Mouse (Mus musculus) ES-E14 (cell line): ENCODE results near the gene Mrps23. TPM values are rescaled to one million over a fixed set of nuclear protein-coding genes. Genes with fewer than 3 reads are reported as not detected.

Experiments
- DNase-seq: peaks from one replicate; pipeline ENCODE4 v3.0.0-alpha.2; 2013; ENCODE audit warnings: low read depth, low spot score
- H3K27ac ChIP-seq: 2 replicates; pipeline ENCODE4 v1.5.1; 2012; ENCODE audit warnings: low read depth, mild to moderate bottlenecking, low read length, moderate library complexity, mixed read lengths; ENCODE audit not compliant: poor library complexity, insufficient read depth, severe bottlenecking
- H3K36me3 ChIP-seq: 2 replicates; pipeline ENCODE4 v1.6.1; 2012; ENCODE audit warnings: mild to moderate bottlenecking, low read length, moderate library complexity, mixed read lengths; ENCODE audit not compliant: control insufficient read depth, poor library complexity, insufficient read depth, severe bottlenecking
- H3K4me1 ChIP-seq, 2 experiments: fragments of 150-350 bp in 1 of 2; sonication (generic) in 1 of 2; 2 replicates each; pipeline ENCODE4 v1.6.1; 2012; ENCODE audit warnings: low read length in 2 of 2, mild to moderate bottlenecking in 1 of 2, mixed read lengths in 1 of 2; ENCODE audit not compliant: control insufficient read depth in 2 of 2, insufficient read depth in 2 of 2, poor library complexity in 1 of 2
- H3K4me3 ChIP-seq, 2 experiments: fragments of 150-350 bp in 1 of 2; sonication (generic) in 1 of 2; 2 replicates each; pipeline ENCODE4 v1.5.1; 2012; ENCODE audit warnings: low read length in 2 of 2, low read depth in 1 of 2, mild to moderate bottlenecking in 1 of 2, mixed read lengths in 1 of 2; ENCODE audit not compliant: insufficient read depth in 1 of 2, poor library complexity in 1 of 2, severe bottlenecking in 1 of 2
- H3K9ac ChIP-seq: 2 replicates; pipeline ENCODE4 v1.6.1; 2012; ENCODE audit warnings: low read depth, mild to moderate bottlenecking, low read length, mixed read lengths; ENCODE audit not compliant: poor library complexity, insufficient read depth, severe bottlenecking
- H3K9me3 ChIP-seq: fragments of 150-350 bp; sonication (generic); 2 replicates; pipeline ENCODE4 v1.6.1; 2012; ENCODE audit warnings: low read depth, mild to moderate bottlenecking, low read length; ENCODE audit not compliant: control insufficient read depth, insufficient read depth
- CHD2 ChIP-seq: IDR thresholded peaks from 2 replicates; pipeline ENCODE4 v1.6.1; 2014; ENCODE audit warnings: mild to moderate bottlenecking, low read depth, low read length, inconsistent platforms
- HCFC1 ChIP-seq: IDR thresholded peaks from 2 replicates; pipeline ENCODE4 v1.6.1; 2012; ENCODE audit warnings: low read length, inconsistent platforms, borderline replicate concordance; ENCODE audit not compliant: insufficient read depth
- MAFK ChIP-seq: IDR thresholded peaks from 2 replicates; pipeline ENCODE4 v1.6.1; 2014; ENCODE audit warnings: mild to moderate bottlenecking, low read depth, low read length, inconsistent platforms; ENCODE audit not compliant: insufficient read depth
- ZC3H11A ChIP-seq: IDR thresholded peaks from 2 replicates; pipeline ENCODE4 v1.6.1; 2012; ENCODE audit warnings: low read depth, mild to moderate bottlenecking, inconsistent platforms, low read length, borderline replicate concordance
- ZNF384 ChIP-seq: IDR thresholded peaks from 2 replicates; pipeline ENCODE4 v1.6.1; 2012; ENCODE audit warnings: low read depth, low read length, inconsistent platforms
- in situ Hi-C, 2 experiments: fragments of 600-800 bp; cut with MboI; formaldehyde crosslinking; loops; one replicate each; pipeline ENCODE4 v1.15.1; 2025; ENCODE audit warnings: low sequenced_read_pairs in 2 of 2, inconsistent platforms in 1 of 2; ENCODE audit not compliant: unreplicated experiment in 2 of 2
- total RNA-seq: library from RNA; depleted of rRNA; stranded (reverse); fragments of 300-350 nt; gene quantifications from 2 replicates; pipeline ENCODE4 v1.2.3, GENCODE M21; 2012

Mrps23 gene
- total RNA-seq, 1 experiment, result 139 TPM

GRCm38 (mm10) chr11:88165683-88166364 lies 38.4 kb upstream of the Mrps23 start:
- H3K9me3 ChIP-seq, result no peaks in the 10 kb centered on the region
- H3K9ac ChIP-seq, result peak overlapping the region; percentile 29; the same call in 1 of the 2 replicates
- in situ Hi-C loops, result no loop called here
- H3K4me3 ChIP-seq, result peak overlapping the region in 1 of 2 experiments; percentile 30; a peak in 2 of 4 replicates
- peak overlapping the region; percentile 25; the same call in 1 of the 2 replicates for H3K27ac ChIP-seq
- no peak for DNase-seq
- no peaks in the 10 kb centered on the region for H3K36me3 ChIP-seq
- peaks cover 7 to 26% of the 10 kb centered on the region in 2 experiments for H3K4me1 ChIP-seq
- TF ChIP-seq ZNF384 (no peak), ZC3H11A (no peak), HCFC1 (no peak), CHD2 (no peak), MAFK (no peak)

DNA sequence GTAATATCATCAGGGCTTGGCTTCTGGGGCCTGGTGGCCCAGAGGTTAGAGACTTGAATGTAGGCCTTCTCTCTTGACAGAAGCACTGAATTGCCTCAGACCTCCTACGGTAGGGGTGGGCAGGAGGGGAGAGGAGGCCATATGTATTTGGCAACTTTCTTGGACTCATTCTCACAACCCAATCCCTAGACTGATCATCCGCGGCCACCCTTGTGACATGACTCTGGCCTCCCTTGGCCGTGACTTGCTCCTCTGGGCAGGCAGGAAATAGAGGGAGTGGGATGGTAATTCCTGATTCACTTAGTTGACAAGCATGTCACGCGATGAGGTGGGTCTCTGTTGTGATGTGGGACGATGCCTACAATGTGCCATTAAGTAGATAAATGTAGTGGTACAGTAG lies 37.7 kb upstream of the Mrps23 start:
- TF ChIP-seq MAFK (no peak), ZNF384 (no peak), HCFC1 (no peak), ZC3H11A (no peak), CHD2 (no peak)
- no peak overlapping the region for H3K9ac ChIP-seq
- in situ Hi-C loops, result no loop called here
- peaks cover 11 to 32% of the 10 kb centered on the region in 2 experiments for H3K4me1 ChIP-seq
- H3K27ac ChIP-seq, result no peak overlapping the region
- no peak overlapping the region for H3K4me3 ChIP-seq
- H3K36me3 ChIP-seq, result no peaks in the 10 kb centered on the region
- no peaks in the 10 kb centered on the region for H3K9me3 ChIP-seq
- DNase-seq, result no peak

DNA sequence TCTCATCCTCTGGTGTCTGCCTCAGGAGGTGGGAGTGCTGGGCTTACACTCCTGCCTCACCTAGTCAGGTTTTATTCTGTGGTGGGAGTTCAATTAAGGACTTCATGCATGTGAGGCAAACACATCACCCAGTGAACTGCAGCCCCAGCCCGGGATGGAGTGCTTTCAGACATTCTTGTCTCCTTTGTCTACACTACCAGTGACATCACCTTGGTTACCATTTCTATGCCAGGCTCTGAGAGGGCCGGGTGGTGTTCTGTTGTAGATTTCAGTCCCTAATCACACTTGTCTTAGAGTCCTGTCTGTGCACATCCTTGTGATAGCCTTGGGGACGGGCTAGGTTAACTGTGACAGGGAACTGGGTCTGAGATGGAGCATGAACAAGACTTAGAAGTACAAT lies 35.6 kb upstream of the Mrps23 start:
- Histone ChIP-seq H3K27ac (no peak overlapping the region), H3K36me3 (no peaks in the 10 kb centered on the region), H3K9ac (no peak overlapping the region), H3K4me3 (no peak overlapping the region), H3K9me3 (no peaks in the 10 kb centered on the region), H3K4me1 (peaks cover 23 to 36% of the 10 kb centered on the region in 2 experiments)
- in situ Hi-C loops, result no loop called here
- no peak for TF ChIP-seq CHD2
- no peak for TF ChIP-seq ZNF384
- TF ChIP-seq ZC3H11A, result no peak
- TF ChIP-seq MAFK, result no peak
- DNase-seq, result no peak

DNA sequence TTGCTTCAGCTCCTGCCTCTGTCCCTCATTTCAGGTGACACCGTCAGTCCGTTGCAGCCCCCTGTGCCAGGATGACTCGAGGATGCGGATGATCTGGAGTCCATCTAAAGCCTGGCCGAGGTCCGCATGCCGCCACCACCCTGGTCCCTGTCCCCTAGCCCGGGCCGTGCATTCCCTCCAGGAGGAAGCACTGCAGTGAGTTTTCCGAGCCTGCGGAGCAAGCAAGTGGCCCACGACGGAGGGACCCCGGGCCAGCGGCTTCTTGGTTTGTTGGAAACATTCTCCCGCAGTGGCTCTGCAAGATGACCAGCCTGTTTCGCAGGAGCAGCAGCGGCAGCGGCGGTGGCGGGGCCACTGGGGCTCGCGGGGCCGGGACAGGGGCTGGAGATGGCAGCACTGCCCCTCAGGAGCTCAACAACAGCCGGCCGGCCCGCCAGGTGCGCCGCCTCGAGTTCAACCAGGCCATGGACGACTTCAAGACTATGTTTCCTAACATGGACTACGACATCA lies 34.6 kb upstream of the Mrps23 start:
- DNase-seq, result no peak
- H3K27ac ChIP-seq, result peak overlapping the region; percentile 92
- no peaks in the 10 kb centered on the region for H3K36me3 ChIP-seq
- no peaks in the 10 kb centered on the region for H3K9me3 ChIP-seq
- H3K4me1 ChIP-seq, result peaks cover 28 to 40% of the 10 kb centered on the region in 2 experiments
- in situ Hi-C loops, result no loop called here
- H3K4me3 ChIP-seq, result peak overlapping the region; percentile 52 to 71; a peak in 3 of 4 replicates
- no peak for TF ChIP-seq ZC3H11A
- TF ChIP-seq MAFK, result no peak
- no peak for TF ChIP-seq CHD2
- TF ChIP-seq ZNF384, result no peak
- no peak for TF ChIP-seq HCFC1
- H3K9ac ChIP-seq, result peak overlapping the region; percentile 78
